Mouse (Mus musculus): ENCODE results near the gene Hist2h2aa2.

DNA sequence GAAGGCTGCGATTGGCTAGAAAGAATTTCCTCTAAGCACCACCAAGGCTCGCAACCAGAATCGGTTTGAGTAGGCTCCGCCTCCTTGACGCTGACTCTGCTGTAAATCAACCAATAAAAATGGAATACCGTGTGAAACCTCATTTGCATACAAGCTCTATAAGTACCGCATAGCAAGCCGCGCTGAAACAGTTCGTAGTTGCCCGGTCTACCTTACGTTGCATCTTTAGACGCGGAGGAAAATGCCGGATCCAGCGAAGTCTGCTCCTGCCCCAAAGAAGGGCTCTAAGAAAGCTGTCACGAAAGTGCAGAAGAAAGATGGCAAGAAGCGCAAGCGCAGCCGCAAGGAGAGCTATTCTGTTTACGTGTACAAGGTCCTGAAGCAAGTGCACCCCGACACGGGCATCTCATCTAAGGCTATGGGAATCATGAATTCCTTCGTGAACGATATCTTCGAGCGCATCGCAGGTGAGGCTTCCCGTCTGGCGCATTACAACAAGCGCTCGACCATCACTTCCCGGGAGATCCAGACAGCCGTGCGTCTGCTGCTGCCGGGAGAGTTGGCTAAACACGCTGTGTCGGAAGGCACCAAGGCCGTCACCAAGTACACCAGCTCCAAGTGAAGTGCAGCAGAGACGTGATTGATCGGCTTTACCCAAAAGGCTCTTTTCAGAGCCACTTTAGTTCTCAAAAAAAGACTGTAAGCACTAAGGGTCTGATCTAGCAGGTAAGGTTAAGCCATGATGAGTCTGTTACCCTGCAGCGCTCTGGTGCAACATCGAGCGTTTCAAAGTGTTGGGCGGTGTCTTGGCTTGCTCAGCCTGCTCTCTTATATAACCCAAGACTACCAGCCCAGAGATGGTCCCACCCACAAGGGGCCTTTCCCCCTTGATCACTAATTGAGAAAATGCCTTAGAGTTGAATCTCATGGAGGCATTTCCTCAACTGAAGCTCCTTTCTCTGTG lies 29.7 kb upstream of the Hist2h2aa2 start, which contains the start of gene Hist2h2bb:
- TF ChIP-seq CTCF (IDR thresholded peaks at IDR 0.05; ENCODE audit: low read depth, low read length) (no peak), POLR2A (IDR thresholded peaks at IDR 0.05; ENCODE audit: extremely low read depth, insufficient read depth, low read length) (peak; percentile 96)
